Mouse (Mus musculus) natural killer cell, adult 2 months (primary cell): ENCODE data around the gene Cpa2.

Experiments used
- DNase-seq, 2 experiments: peaks; one replicate each; pipeline ENCODE4 v3.0.0; 2022; ENCODE audit warnings: low spot score in 2 of 2

Gene Cpa2

DNA sequence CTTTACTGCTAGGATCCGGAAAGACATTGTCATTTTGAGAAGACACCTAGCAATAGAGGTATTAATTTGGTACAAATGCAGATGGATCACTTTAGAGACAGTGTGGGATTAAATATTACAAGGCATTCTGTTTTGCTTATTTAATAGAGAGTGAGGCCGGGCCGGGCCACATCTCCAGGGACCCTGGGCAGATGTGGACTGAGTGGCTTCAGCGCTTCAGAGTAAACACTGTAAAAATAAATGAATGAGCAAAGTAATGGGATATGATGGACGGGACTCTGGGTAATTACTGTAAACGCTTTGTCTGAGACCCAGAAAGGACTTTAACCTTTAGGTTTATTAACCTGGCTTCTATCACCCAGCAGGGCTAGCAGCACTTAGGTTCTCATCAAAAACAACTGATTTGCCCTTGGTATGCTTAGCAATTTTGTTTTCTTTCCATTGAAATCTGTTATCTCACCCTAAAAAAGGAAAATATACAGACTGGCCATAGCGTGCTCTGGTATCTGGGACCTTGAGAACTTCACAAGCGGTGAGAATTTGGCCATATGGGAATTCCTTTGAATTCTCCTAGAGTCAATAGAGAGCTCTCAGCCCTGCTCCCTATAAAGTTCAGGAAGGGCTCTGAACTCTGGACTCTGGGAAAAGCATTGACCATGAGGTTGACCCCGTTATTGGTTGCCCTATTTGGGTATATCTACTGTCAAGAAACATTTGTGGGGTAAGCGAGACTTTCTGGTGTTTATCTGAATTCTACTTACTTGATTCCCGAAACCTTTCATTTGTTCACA lies at the start of gene Cpa2:
Cpa2 (plus strand) TSS at position 574 of the 791 bp plus-strand sequence.
- no peak for DNase-seq

GRCm38 (mm10) chr6:30499049-30499448 lies 42.3 kb upstream of the Cpa2 start:
- no peak for DNase-seq

- no peak for DNase-seq
Observed at GRCm38 (mm10) chr6:30508824-30509223, 32.6 kb upstream of the Cpa2 start.

- peak; percentile 97 to 99 for DNase-seq
Observed at GRCm38 (mm10) chr6:30509265-30510239, 31.8 kb upstream of the Cpa2 start, which contains the start of the genes Tmem209 and Ssmem1. Gene Tmem209 (minus strand): TSS chr6:30509783. Gene Ssmem1 (plus strand): TSS chr6:30509849.

DNA sequence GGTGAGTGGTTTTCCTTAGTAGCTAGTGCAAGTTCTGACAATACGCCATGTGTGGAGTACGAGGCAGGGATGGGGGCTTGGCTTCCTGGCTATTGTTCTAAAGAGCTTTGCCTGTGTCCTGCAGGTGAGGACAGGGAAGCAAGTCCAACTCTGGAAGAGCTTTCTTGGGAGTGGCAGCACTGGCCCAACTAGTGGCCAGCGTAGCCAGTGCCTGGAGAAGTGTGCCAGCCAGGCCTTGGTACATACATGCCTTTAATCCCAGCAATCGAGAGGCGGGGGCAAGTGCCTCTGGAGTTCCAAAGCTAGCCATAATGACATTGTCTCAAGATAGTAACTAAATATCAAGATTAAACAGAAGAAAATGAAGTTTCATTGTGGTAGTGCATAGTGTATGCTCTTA lies 31.1 kb upstream of the Cpa2 start:
- DNase-seq: no peak

- DNase-seq: no peak
Observed at GRCm38 (mm10) chr6:30514242-30514641, 27.1 kb upstream of the Cpa2 start.

DNA sequence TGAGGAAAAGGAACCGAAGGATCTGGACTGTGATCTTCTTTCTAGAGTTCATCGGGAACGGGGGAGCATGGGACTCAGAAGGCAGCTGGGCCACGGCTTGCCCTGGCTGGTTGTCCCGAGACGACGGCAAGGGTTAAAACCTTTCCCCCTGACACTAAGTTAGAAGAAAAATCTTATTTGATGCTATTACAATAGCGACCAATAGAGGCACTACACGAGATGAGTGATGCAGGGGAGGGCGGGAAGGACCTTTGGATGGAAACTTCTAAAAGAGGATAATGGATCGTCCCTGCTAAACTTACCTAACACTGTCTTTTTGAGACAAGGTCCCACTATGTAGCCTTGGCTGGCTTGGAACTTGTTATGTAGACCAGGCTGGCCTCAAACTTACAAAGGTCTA lies 21.0 kb upstream of the Cpa2 start:
- no peak for DNase-seq

- no peak for DNase-seq
Observed at GRCm38 (mm10) chr6:30525456-30526332, 15.7 kb upstream of the Cpa2 start.

GRCm38 (mm10) chr6:30526586-30527515 lies 14.5 kb upstream of the Cpa2 start:
- DNase-seq: no peak

GRCm38 (mm10) chr6:30528800-30529199 lies 12.6 kb upstream of the Cpa2 start:
- no peak for DNase-seq

DNA sequence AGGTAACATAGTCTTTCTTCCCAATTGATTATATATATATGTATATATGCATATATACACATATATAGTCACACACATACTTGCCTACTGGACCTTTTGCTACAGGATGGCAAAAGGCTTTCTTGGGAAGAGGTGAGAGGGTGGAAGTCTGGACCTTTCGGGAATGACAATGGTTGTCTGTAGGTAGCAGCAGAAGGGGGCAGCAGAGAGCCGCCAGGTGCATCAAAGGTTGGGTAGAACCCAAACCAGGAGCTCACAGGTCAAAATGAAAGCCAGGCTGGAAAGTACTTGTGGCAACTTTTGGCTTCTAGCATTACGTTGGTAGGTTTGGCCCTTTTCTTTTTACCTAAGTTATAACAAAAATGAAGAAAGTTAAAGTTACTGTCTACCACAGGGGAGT lies 6.0 kb upstream of the Cpa2 start:
- no peak for DNase-seq

DNA sequence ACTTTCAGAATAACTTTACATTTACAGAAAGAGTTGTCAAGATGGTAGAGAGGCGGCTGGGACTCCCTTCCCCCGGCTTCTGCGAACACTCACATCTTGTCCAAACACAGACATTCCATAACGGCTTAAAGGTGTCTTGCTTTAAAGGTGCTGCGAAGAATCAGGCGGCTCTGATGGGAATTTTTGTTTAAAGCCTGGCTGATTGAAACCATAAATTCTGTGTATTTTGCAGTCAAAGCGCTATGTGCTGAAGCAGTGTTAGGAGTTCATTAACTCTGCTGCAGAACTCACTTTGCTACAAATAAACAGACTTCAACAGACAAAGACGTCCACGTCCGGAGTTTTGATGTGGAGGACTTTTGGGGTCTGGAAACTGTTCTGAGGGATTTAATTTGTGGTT lies 3.1 kb upstream of the Cpa2 start:
- no peak for DNase-seq

DNA sequence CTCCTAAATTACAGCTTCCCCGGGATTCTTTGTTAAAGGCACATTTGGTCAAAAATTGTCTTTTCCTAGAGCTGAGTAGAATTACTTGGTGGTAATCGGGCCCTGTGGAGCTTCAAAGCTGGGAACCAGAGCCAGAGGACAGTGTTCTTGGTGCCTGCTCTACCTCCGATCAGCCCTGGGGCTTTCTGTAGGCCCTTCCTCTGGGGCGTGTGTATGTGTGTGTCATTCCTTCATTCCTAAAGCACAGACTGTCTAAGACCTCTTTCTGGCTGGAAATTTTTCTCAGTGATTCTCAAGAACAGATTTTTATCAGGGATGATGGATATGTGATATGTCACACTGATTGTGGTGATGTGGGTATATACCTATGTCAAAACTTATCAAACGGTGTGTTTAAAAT lies 2.6 kb upstream of the Cpa2 start:
- no peak for DNase-seq

GRCm38 (mm10) chr6:30542277-30542676 lies 895 bp downstream of the Cpa2 start:
- no peak for DNase-seq

- no peak for DNase-seq
Observed at GRCm38 (mm10) chr6:30543077-30543476, 1.7 kb downstream of the Cpa2 start.

DNA sequence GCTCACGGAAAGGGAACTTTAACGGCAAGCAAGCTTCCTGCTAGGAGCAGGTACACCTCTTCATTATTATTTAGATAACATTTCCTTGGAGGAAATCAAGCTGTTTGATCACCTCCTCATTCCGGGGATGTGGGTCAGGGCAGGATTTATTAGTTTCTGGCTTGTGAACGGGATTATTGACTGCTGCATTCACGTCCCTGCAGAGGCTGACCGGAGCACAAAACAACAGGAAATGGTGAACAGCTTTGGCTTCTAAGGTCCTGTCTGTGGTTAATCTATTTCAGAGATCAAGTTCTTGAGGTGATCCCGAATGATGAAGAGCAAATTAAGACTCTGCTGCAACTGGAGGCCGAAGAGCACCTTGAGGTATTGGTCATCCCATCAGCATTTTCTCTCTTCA lies 2.5 kb downstream of the Cpa2 start:
- no peak for DNase-seq

GRCm38 (mm10) chr6:30545689-30546088 lies 4.3 kb downstream of the Cpa2 start:
- no peak for DNase-seq

DNA sequence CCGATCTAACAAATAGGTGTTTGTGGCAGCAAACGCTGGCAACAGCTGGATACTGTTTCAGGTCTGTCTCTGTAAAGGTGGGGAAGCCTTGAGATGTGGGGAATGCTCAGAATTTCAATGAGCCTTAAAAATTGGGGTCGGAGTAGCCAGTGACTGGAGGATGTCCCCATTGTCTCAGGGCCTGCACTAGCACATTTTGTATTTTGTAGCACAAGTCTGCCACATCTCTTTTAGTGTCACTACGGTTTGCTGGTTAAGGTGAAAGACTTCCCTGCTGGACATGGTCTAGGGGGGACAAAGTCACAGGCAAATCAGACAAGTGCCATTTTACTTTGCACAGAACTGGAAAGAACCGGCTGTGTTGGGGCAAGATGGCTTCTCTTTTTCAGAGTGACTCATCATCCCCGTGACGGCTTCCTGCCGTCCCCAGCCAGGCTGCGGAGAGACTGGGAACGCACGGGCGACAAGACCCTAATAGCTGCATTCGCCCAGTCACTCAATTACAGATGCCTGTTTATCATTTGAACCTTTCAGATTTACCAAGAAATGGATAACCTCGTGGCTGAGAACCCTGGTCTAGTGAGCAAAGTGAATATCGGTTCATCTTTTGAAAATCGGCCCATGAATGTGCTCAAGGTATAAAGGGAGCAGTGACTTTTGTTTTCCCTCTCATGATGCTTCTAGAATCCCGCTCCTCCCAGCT lies 5.3 kb downstream of the Cpa2 start:
- DNase-seq: peak; percentile 35 to 49

- DNase-seq: no peak
Observed at GRCm38 (mm10) chr6:30547274-30547645, 5.9 kb downstream of the Cpa2 start.
